Mouse (Mus musculus) CH12.LX (cell line): Measurements from ENCODE around the gene Ifi27l2b. TPM values are rescaled to one million over a fixed set of nuclear protein-coding genes. Genes with fewer than 3 reads are reported as not detected.

Experiments used
- DNase-seq: peaks from one replicate; pipeline ENCODE4 v3.0.0-alpha.2; 2013; ENCODE audit errors: extremely low read depth
- H3K27ac ChIP-seq: 2 replicates; pipeline ENCODE4 v1.5.1; 2012; ENCODE audit warnings: low read depth, mild to moderate bottlenecking, control low read depth, moderate library complexity; ENCODE audit not compliant: insufficient read depth
- H3K27me3 ChIP-seq: replicated peaks from 2 replicates; pipeline ENCODE3; 2012; ENCODE audit warnings: inconsistent platforms
- H3K36me3 ChIP-seq, 2 experiments: replicated peaks in 1 of 2; 2 replicates each; pipeline versions ENCODE3 to v1.6.1; 2012; ENCODE audit warnings: inconsistent platforms in 1 of 2, low read length in 1 of 2, mild to moderate bottlenecking in 1 of 2, mixed read lengths in 1 of 2, moderate library complexity in 1 of 2; ENCODE audit not compliant: control insufficient read depth in 1 of 2, insufficient read depth in 1 of 2
- H3K4me1 ChIP-seq, 2 experiments: 2 replicates each; pipeline ENCODE4 v1.6.1; 2012; ENCODE audit warnings: inconsistent platforms in 1 of 2, moderate library complexity in 1 of 2; ENCODE audit not compliant: insufficient read depth in 2 of 2, control insufficient read depth in 1 of 2
- H3K4me2 ChIP-seq: 2 replicates; pipeline ENCODE4 v1.6.1; 2012; ENCODE audit warnings: low read depth, mild to moderate bottlenecking, control low read depth; ENCODE audit not compliant: poor library complexity, insufficient read depth, severe bottlenecking
- H3K4me3 ChIP-seq, 3 experiments: fragments of 150-350 bp in 1 of 3; sonication (generic) in 1 of 3; replicated peaks in 1 of 3; 2 replicates each; pipeline versions ENCODE3 to v1.5.1; 2011 to 2012; ENCODE audit warnings: low read depth in 2 of 3, low read length in 2 of 3, mild to moderate bottlenecking in 2 of 3, moderate library complexity in 2 of 3, control low read depth in 1 of 3, improper control_type of control experiment in 1 of 3, inconsistent platforms in 1 of 3, mixed read lengths in 1 of 3; ENCODE audit not compliant: poor library complexity in 1 of 3
- H3K79me2 ChIP-seq: replicated peaks from 2 replicates; pipeline ENCODE4 v1.6.1; 2012; ENCODE audit warnings: mild to moderate bottlenecking, moderate library complexity; ENCODE audit not compliant: control insufficient read depth, poor library complexity, insufficient read depth, severe bottlenecking; ENCODE audit errors: extremely low read depth
- H3K9ac ChIP-seq: 2 replicates; pipeline ENCODE4 v1.6.1; 2012; ENCODE audit warnings: low read depth, mild to moderate bottlenecking, control low read depth, moderate library complexity; ENCODE audit not compliant: insufficient read depth
- H3K9me3 ChIP-seq: replicated peaks from 2 replicates; pipeline ENCODE3; 2012; ENCODE audit warnings: low read length, inconsistent platforms, mixed read lengths
- BHLHE40 ChIP-seq: IDR thresholded peaks from 2 replicates; pipeline ENCODE4 v1.6.1; 2011; ENCODE audit warnings: mild to moderate bottlenecking, low read depth, low read length, improper control_type of control experiment
- CTCF ChIP-seq, 2 experiments: IDR thresholded peaks in 1 of 2; conservative IDR thresholded peaks in 1 of 2; 2 replicates each; pipeline ENCODE4 v1.5.1; 2011 to 2012; ENCODE audit warnings: low read depth in 2 of 2, low read length in 2 of 2, improper control_type of control experiment in 1 of 2, inconsistent platforms in 1 of 2, mild to moderate bottlenecking in 1 of 2, moderate library complexity in 1 of 2
- E2F4 ChIP-seq: IDR thresholded peaks from 2 replicates; pipeline ENCODE4 v1.6.1; 2011; ENCODE audit warnings: low read depth, low read length, improper control_type of control experiment; ENCODE audit not compliant: insufficient replicate concordance
- ELF1 ChIP-seq: IDR thresholded peaks from 2 replicates; pipeline ENCODE4 v1.6.1; 2014; ENCODE audit warnings: low read depth, mild to moderate bottlenecking, inconsistent platforms, low read length, improper control_type of control experiment
- IRF4 ChIP-seq: IDR thresholded peaks from 2 replicates; pipeline ENCODE4 v1.6.1; 2014; ENCODE audit warnings: low read depth, mild to moderate bottlenecking, inconsistent platforms, low read length, improper control_type of control experiment
- JUN ChIP-seq: IDR thresholded peaks from 2 replicates; pipeline ENCODE4 v1.6.1; 2011; ENCODE audit warnings: low read depth, mild to moderate bottlenecking, low read length, improper control_type of control experiment, moderate library complexity; ENCODE audit not compliant: insufficient read depth
- KAT2A ChIP-seq: IDR thresholded peaks from 2 replicates; pipeline ENCODE4 v1.6.1; 2012; ENCODE audit warnings: low read length, improper control_type of control experiment, inconsistent platforms; ENCODE audit not compliant: insufficient replicate concordance
- MAFK ChIP-seq: IDR thresholded peaks from 2 replicates; pipeline ENCODE4 v1.6.1; 2011; ENCODE audit warnings: low read length, improper control_type of control experiment; ENCODE audit not compliant: insufficient replicate concordance
- MAZ ChIP-seq: IDR thresholded peaks from 2 replicates; pipeline ENCODE4 v1.6.1; 2012; ENCODE audit warnings: low read depth, mild to moderate bottlenecking, inconsistent platforms, low read length, improper control_type of control experiment, moderate library complexity
- MXI1 ChIP-seq: IDR thresholded peaks from 2 replicates; pipeline ENCODE4 v1.6.1; 2011; ENCODE audit warnings: mild to moderate bottlenecking, low read depth, low read length, improper control_type of control experiment
- MYC ChIP-seq: IDR thresholded peaks from 2 replicates; pipeline ENCODE4 v1.6.1; 2011; ENCODE audit warnings: low read depth, mild to moderate bottlenecking, improper control_type of control experiment, low read length
- POLR2A ChIP-seq: IDR thresholded peaks from 2 replicates; pipeline ENCODE4 v1.6.1; 2011; ENCODE audit warnings: low read depth, mild to moderate bottlenecking, improper control_type of control experiment, low read length
- POLR2AphosphoS2 ChIP-seq: IDR thresholded peaks from 2 replicates; pipeline ENCODE4 v1.6.1; 2011; ENCODE audit warnings: low read depth, low read length, improper control_type of control experiment
- RCOR1 ChIP-seq: conservative IDR thresholded peaks from 2 replicates; pipeline ENCODE4 v1.6.1; 2012; ENCODE audit warnings: low read depth, mild to moderate bottlenecking, inconsistent platforms, low read length, improper control_type of control experiment
- SIN3A ChIP-seq: IDR thresholded peaks from 2 replicates; pipeline ENCODE4 v1.6.1; 2012; ENCODE audit warnings: low read length, improper control_type of control experiment, inconsistent platforms
- TBP ChIP-seq: conservative IDR thresholded peaks from 2 replicates; pipeline ENCODE4 v1.6.1; 2011; ENCODE audit warnings: low read depth, low read length, improper control_type of control experiment
- TCF12 ChIP-seq: IDR thresholded peaks from 2 replicates; pipeline ENCODE4 v1.6.1; 2014; ENCODE audit warnings: low read depth, mild to moderate bottlenecking, inconsistent platforms, low read length, improper control_type of control experiment
- UBTF ChIP-seq: IDR thresholded peaks from 2 replicates; pipeline ENCODE4 v1.6.1; 2012; ENCODE audit warnings: low read depth, mild to moderate bottlenecking, inconsistent platforms, low read length, improper control_type of control experiment, moderate library complexity
- USF1 ChIP-seq: IDR thresholded peaks from 2 replicates; pipeline ENCODE4 v1.6.1; 2014; ENCODE audit warnings: low read depth, mild to moderate bottlenecking, inconsistent platforms, low read length, improper control_type of control experiment
- ZC3H11A ChIP-seq: IDR thresholded peaks from 2 replicates; pipeline ENCODE4 v1.6.1; 2012; ENCODE audit warnings: low read depth, mild to moderate bottlenecking, inconsistent platforms, low read length, improper control_type of control experiment
- dilution Hi-C: fragments of 300-500 bp; cut with MboI; formaldehyde crosslinking; loops from 2 replicates; pipeline ENCODE4 v1.14.3; 2020; ENCODE audit warnings: low sequenced_read_pairs; ENCODE audit not compliant: extremely low pct_unique_long_range_greater_than_20kb, extremely low pct_ligation_motif_present
- in situ Hi-C: fragments of 300-500 bp; cut with MboI; formaldehyde crosslinking; loops from 3 replicates; pipeline ENCODE4 v1.14.3; 2019; ENCODE audit warnings: low sequenced_read_pairs, low pct_ligation_motif_present, low pct_unique_long_range_greater_than_20kb, mixed read lengths
- polyA plus RNA-seq: library from polyadenylated mRNA; unstranded; fragments of >175 nt; gene quantifications from 2 replicates; pipeline ENCODE4 v1.2.1, GENCODE M21; 2012; ENCODE audit warnings: low read depth; ENCODE audit not compliant: insufficient read length
- total RNA-seq, 2 experiments: library from RNA; depleted of rRNA; stranded (reverse); fragments of 300-350 nt in 1 of 2; fragments of >200 nt in 1 of 2; gene quantifications; 2 replicates each; pipeline ENCODE4 v1.2.3; 2012 to 2014

The Ifi27l2b gene
- total RNA-seq (2012; rRNA removed), result not detected in 2 replicates
- not detected in 2 replicates for total RNA-seq (2014; rRNA removed)
- polyA plus RNA-seq, result not detected in 2 replicates

- no peak within 1 kb of the TSS for H3K27ac ChIP-seq
- DNase-seq, result no peak
- peaks cover 16% of the 10 kb centered on the region for H3K27me3 ChIP-seq
- H3K4me3 ChIP-seq, result no peak within 1 kb of the TSS
- in situ Hi-C loops (no loop called here), dilution Hi-C loops (no loop called here)
- no peaks in the 10 kb centered on the region for H3K36me3 ChIP-seq
- H3K9ac ChIP-seq, result no peak within 1 kb of the TSS
- no peak for TF ChIP-seq BHLHE40
- TF ChIP-seq RCOR1, result no peak
- TF ChIP-seq TCF12, result no peak
- no peak for TF ChIP-seq TBP
- no peak for TF ChIP-seq MYC
- no peak for TF ChIP-seq KAT2A
- no peak for TF ChIP-seq MAZ
- no peak for TF ChIP-seq JUN
- TF ChIP-seq ELF1, result no peak
- no peak for TF ChIP-seq CTCF (conservative IDR thresholded peaks at IDR 0.05 in 1 of 2, IDR thresholded peaks at IDR 0.05 in 1 of 2; ENCODE audit: low read depth in 2 of 2, low read length in 2 of 2)
- no peak for TF ChIP-seq UBTF
- no peak for TF ChIP-seq POLR2A
- no peak for TF ChIP-seq SIN3A
- no peak for TF ChIP-seq POLR2AphosphoS2
- no peak for TF ChIP-seq IRF4
- no peak for TF ChIP-seq MAFK
- no peak for TF ChIP-seq MXI1
- no peak for TF ChIP-seq USF1
- no peaks in the 10 kb centered on the region for H3K79me2 ChIP-seq
- H3K4me1 ChIP-seq, result no peaks in the 10 kb centered on the region
- H3K4me2 ChIP-seq, result no peak within 1 kb of the TSS
- H3K9me3 ChIP-seq, result peaks cover 3% of the 10 kb centered on the region
Observed at GRCm38 (mm10) chr12:103457140-103457539, at the start of gene Ifi27l2b. Ifi27l2b (minus strand) TSS chr12:103457223.

GRCm38 (mm10) chr12:103504402-103504801, 47.4 kb upstream of the Ifi27l2b start:
- in situ Hi-C loops, result loop anchor here (25.0 kb wide), 1 partner anchor 133 kb away; the partner anchor contains the start of gene Serpina10
- H3K79me2 ChIP-seq, result no peaks in the 10 kb centered on the region
- peaks cover 2% of the 10 kb centered on the region for H3K27me3 ChIP-seq
- dilution Hi-C loops, result no loop called here
- no peaks in the 10 kb centered on the region for H3K36me3 ChIP-seq
- DNase-seq, result no peak
- no peak overlapping the region for H3K4me2 ChIP-seq
- H3K9me3 ChIP-seq, result peaks cover 6% of the 10 kb centered on the region
- TF ChIP-seq CTCF (conservative IDR thresholded peaks at IDR 0.05 in 1 of 2, IDR thresholded peaks at IDR 0.05 in 1 of 2; ENCODE audit: low read depth in 2 of 2, low read length in 2 of 2) (no peak), UBTF (no peak), E2F4 (no peak), ZC3H11A (no peak)
- TF ChIP-seq, all 38 proteins: peak for 0
- no peak overlapping the region for H3K9ac ChIP-seq
- H3K4me3 ChIP-seq, result no peak overlapping the region
- H3K4me1 ChIP-seq, result peaks cover 0 to 3% of the 10 kb centered on the region in 2 experiments; a peak in 1 of 4 replicates
- H3K27ac ChIP-seq, result no peak overlapping the region
